Mouse (Mus musculus) lung, embryonic 14.5 days (tissue): ENCODE data around the gene Veph1. TPM values are rescaled to one million over a fixed set of nuclear protein-coding genes. Genes with fewer than 3 reads are reported as not detected.

Experiments used
- ATAC-seq: fragments of 200-750 bp; cut with Nextera tagmentation; 2 replicates; pipeline ENCODE4 v1.8.0; 2017; ENCODE audit warnings: mild to moderate bottlenecking, moderate TSS enrichment, moderate library complexity; ENCODE audit not compliant: insufficient read depth
- DNase-seq: peaks from one replicate; pipeline ENCODE4 v3.0.0-alpha.2; 2015
- H3K27ac ChIP-seq: fragments of 300-500 bp; sonication (generic); 2 replicates; pipeline ENCODE4 v1.5.1; 2014; ENCODE audit warnings: low read depth, mild to moderate bottlenecking, moderate library complexity
- H3K27me3 ChIP-seq: fragments of 300-500 bp; sonication (generic); 2 replicates; pipeline ENCODE4 v1.6.1; 2014; ENCODE audit warnings: low read length, control low read depth; ENCODE audit not compliant: insufficient read depth
- H3K36me3 ChIP-seq: fragments of 300-500 bp; sonication (generic); 2 replicates; pipeline ENCODE4 v1.6.1; 2014; ENCODE audit warnings: control low read depth; ENCODE audit not compliant: insufficient read depth
- H3K4me1 ChIP-seq: fragments of 300-500 bp; sonication (generic); 2 replicates; pipeline ENCODE4 v1.6.1; 2014; ENCODE audit warnings: antibody characterized with exemption, control low read depth; ENCODE audit not compliant: insufficient read depth
- H3K4me2 ChIP-seq: fragments of 300-500 bp; sonication (generic); 2 replicates; pipeline ENCODE4 v1.6.1; 2014; ENCODE audit warnings: mild to moderate bottlenecking
- H3K4me3 ChIP-seq: fragments of 300-500 bp; sonication (generic); 2 replicates; pipeline ENCODE4 v1.5.1; 2014; ENCODE audit warnings: low read depth, low read length
- H3K9ac ChIP-seq: fragments of 300-500 bp; sonication (generic); 2 replicates; pipeline ENCODE4 v1.6.1; 2014
- H3K9me3 ChIP-seq: fragments of 300-500 bp; sonication (generic); 2 replicates; pipeline ENCODE4 v1.6.1; 2016; ENCODE audit warnings: low read depth, low read length, control low read depth
- CTCF ChIP-seq: IDR thresholded peaks from 2 replicates; pipeline ENCODE4 v1.5.1; 2016; ENCODE audit warnings: antibody characterized with exemption, low read depth
- WGBS: fragments of 180-500 bp; shearing (Covaris S2); extraction: QIAGEN DNeasy Blood & Tissue Kit; methylation state at CpG from one replicate; pipeline ENCODE4 v1.1.7; 2014; 5-methylcytosine and 5-hydroxymethylcytosine counted together
- polyA plus RNA-seq: library from polyadenylated mRNA; unstranded; fragments of >200 nt; fragmentation: Nextera tagmentation; extraction: Ambion mirVana; gene quantifications from 2 replicates; pipeline ENCODE4 v1.2.1, GENCODE M21; 2014

The Veph1 gene
- polyA plus RNA-seq, 1 experiment from 2014 or later: 4.2 TPM

DNA sequence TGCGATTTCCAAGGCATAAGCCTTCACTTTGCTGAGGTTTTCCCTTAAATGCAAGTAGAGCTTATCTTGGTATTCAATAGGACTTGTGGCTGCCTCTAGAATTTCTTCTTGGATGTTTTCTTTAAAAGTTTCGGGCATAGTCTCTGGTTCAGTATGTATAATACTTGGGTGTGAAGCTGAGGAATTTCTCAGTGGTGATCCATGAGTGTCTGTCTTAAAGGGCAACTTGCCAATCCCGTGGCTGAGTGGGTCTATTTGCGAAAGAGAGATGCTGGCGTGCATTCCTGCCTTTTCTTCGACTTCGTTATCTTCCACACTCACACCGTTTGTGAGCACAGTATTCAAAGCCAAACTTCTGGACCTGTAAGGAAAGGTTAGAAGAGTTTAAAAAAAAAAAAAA lies 138.7 kb downstream of the Veph1 start:
- no peak for TF ChIP-seq CTCF
- H3K4me1 ChIP-seq: 0 out of 2 replicates have a peak, but pooled peaks cover 7% of the 10 kb centered on the region
- H3K4me3 ChIP-seq: no peak overlapping the region
- no peaks in the 10 kb centered on the region for H3K9me3 ChIP-seq
- H3K27me3 ChIP-seq: no peaks in the 10 kb centered on the region
- DNase-seq (peak; percentile 81), ATAC-seq (peak; percentile 68)
- H3K36me3 ChIP-seq: no peaks in the 10 kb centered on the region
- H3K27ac ChIP-seq: no peak overlapping the region
- WGBS: 33% methylated on average over 8 of the region's 8 CpGs
- no peak overlapping the region for H3K9ac ChIP-seq
- no peak overlapping the region for H3K4me2 ChIP-seq

DNA sequence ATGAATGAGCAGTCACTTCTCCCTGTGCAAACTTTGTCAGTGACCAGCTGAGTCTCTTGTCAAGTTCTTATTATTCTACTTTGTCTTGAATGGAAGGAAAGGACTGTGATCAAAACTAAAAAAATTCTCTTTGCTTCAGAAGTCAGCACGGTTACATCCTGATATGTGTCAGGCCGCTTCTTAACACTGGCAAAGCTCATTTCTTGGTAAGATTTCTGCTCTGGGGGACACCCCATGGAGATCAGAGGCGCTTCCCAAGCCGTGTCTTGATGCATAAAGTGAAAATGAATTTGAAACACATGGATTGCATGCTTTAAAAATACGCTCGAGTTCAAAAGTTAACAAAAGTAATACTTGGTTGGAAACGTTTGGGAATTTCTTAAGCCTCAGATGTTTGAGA lies 159.0 kb downstream of the Veph1 start:
- Histone ChIP-seq H3K4me3 (no peak overlapping the region), H3K27ac (no peak overlapping the region), H3K4me2 (no peak overlapping the region), H3K36me3 (no peaks in the 10 kb centered on the region), H3K27me3 (no peaks in the 10 kb centered on the region), H3K9ac (no peak overlapping the region), H3K9me3 (no peaks in the 10 kb centered on the region), H3K4me1 (no peaks in the 10 kb centered on the region)
- ATAC-seq: no peak
- DNase-seq: no peak
- WGBS: 52% methylated on average over 7 of the region's 7 CpGs
- TF ChIP-seq CTCF: no peak

DNA sequence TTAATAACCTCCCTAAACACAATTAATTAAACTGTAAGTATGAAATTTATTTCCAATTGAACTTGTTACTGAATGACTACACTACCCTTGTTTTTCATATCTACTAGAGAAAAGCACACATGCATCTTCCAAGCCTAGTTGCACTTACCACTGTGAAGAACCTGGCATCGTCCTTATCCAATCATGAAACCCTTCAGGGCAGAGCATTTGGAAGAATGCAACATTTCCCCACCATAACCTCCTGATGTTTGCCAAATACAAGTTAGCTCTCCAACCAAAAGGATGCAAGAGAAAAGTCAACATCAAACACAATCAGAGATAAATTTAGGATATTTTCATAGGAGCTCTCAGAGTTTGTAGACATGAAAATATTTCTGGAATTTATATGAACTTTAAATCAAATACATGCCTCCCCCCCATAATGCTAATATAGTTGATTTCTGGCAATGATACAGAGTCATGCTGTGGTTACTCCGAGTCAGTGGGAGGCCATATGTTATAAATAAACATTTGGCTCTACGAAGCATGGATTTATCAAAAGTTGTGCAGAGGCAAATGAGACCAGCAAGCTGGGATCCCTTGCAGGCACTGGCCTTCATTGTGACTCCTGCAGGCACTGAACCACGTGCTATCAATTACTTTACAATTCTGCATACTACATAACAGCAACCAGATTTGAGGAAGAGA lies 165.2 kb downstream of the Veph1 start:
- Histone ChIP-seq H3K9me3 (no peaks in the 10 kb centered on the region), H3K27ac (0 out of 2 replicates have a peak overlapping the region, but pooled peaks have one; percentile 18), H3K4me1 (peaks cover 3% of the 10 kb centered on the region; the same call in 1 of the 2 replicates), H3K27me3 (no peaks in the 10 kb centered on the region), H3K9ac (no peak overlapping the region), H3K36me3 (no peaks in the 10 kb centered on the region), H3K4me3 (no peak overlapping the region), H3K4me2 (no peak overlapping the region)
- ATAC-seq: peak; percentile 84
- WGBS: 27% methylated on average over 4 of the region's 4 CpGs
- TF ChIP-seq CTCF: no peak
- DNase-seq: peak; percentile 77

DNA sequence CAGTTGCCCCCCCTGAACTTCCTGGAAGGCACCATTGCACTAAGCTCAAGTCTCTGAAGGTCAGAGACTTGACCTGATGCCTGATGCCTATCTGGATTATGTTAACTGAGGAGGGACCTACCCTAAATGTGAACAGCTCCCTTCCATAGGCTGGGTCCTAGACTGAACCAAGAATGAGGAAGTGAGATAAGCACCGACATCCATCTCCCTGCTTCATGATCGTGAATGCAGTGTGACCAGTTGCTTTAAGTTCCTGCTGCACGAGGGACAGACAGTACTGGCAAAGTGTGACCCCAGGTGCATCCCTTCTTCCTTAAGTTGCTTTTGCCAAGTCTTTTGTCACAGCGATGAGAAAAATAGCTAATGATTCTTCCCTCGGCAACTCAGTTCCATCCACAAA lies 166.9 kb downstream of the Veph1 start:
- H3K9ac ChIP-seq: no peak overlapping the region
- no peak overlapping the region for H3K4me2 ChIP-seq
- no peak for TF ChIP-seq CTCF
- H3K27ac ChIP-seq: no peak overlapping the region
- H3K4me1 ChIP-seq: peaks cover 3% of the 10 kb centered on the region; the same call in 1 of the 2 replicates
- DNase-seq: no peak
- H3K27me3 ChIP-seq: no peaks in the 10 kb centered on the region
- no peaks in the 10 kb centered on the region for H3K9me3 ChIP-seq
- H3K4me3 ChIP-seq: no peak overlapping the region
- 44% methylated on average over 5 of the region's 5 CpGs for WGBS
- H3K36me3 ChIP-seq: no peaks in the 10 kb centered on the region
- ATAC-seq: no peak

DNA sequence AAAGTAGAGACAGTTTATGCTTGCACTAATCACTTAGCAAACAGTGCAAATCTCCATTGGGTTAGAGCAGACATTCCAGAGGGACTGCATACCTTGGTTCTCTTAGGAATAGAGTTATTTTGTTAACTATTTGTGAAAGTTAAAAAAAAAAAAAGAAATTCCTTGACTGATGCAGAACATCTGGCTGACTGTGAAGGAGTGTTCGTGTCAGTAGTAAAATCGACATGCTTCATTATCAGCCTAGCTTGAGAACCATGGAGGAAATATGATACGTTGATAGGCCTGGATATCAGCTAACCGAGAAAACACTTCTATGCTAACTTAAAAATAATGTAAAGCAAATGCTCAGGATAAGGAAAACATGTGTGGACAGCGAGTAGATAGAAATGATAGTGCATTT lies 191.1 kb downstream of the Veph1 start:
- H3K9me3 ChIP-seq: no peaks in the 10 kb centered on the region
- no peaks in the 10 kb centered on the region for H3K36me3 ChIP-seq
- ATAC-seq (no peak), DNase-seq (no peak)
- 0 out of 2 replicates have a peak, but pooled peaks cover 4% of the 10 kb centered on the region for H3K4me1 ChIP-seq
- TF ChIP-seq CTCF: no peak
- WGBS: 26% methylated on average over 5 of the region's 5 CpGs
- H3K9ac ChIP-seq: no peak overlapping the region
- no peaks in the 10 kb centered on the region for H3K27me3 ChIP-seq
- no peak overlapping the region for H3K27ac ChIP-seq
- no peak overlapping the region for H3K4me2 ChIP-seq
- no peak overlapping the region for H3K4me3 ChIP-seq

DNA sequence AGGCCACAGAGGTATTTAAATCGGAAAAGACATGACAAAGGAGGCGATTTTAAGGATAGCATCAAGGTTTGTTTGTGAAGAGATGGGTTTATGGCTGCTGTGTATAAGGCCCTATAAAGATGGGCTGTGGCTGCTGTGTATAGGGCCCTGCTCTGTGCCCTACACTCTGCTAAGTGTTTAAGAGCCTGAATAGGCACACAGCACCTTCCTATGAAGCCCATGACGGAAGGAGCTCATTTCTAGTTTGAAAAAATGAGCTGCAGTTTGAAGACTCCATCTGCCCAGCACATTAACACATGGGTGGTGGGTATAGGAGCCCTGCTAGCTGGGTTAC lies 194.1 kb downstream of the Veph1 start:
- 86% methylated on average over 3 of the region's 3 CpGs for WGBS
- Histone ChIP-seq H3K9ac (no peak overlapping the region), H3K4me1 (0 out of 2 replicates have a peak, but pooled peaks cover 4% of the 10 kb centered on the region), H3K4me2 (no peak overlapping the region), H3K27ac (no peak overlapping the region), H3K4me3 (no peak overlapping the region), H3K9me3 (no peaks in the 10 kb centered on the region), H3K36me3 (no peaks in the 10 kb centered on the region), H3K27me3 (no peaks in the 10 kb centered on the region)
- no peak for TF ChIP-seq CTCF
- DNase-seq: no peak
- ATAC-seq: no peak

DNA sequence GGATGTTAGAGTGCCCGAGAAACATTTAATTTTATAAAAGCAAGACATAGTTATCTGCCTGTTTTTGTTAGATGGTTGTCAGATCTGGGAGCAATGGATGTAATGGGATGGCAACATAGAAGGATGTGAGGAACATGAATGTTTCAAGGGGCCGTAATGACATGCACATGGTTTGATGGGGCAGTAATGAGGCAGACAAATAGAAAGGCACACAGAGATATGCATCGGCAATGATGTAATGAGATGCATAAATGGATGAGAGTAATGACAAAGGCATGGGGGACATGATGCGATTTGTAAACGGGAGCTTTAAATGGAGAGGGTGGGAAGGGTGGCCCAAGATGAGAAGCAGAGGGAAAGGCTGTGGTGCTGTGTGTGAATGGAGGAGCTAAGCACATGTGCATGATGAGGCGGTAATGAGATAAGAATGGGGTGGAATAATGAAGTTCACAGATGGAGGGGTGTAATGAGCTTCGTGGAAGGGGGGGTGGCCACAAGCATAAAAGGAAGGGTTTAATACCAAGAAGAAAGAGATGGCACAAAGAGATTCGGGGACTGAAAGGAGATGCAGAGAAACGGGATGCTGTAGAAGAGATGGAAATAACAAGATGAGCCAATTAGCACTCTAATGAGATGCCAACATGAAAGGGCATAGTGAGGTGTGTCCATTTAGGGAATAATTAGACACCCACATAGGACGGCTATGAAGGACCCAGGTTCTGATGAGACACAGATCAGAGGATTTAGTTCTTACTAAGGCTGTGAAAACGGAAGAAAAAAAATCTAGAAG lies 194.6 kb downstream of the Veph1 start:
- H3K9ac ChIP-seq: no peak overlapping the region
- ATAC-seq (no peak), DNase-seq (no peak)
- no peaks in the 10 kb centered on the region for H3K36me3 ChIP-seq
- H3K4me2 ChIP-seq: no peak overlapping the region
- TF ChIP-seq CTCF: no peak
- H3K27ac ChIP-seq: no peak overlapping the region
- H3K4me3 ChIP-seq: no peak overlapping the region
- no peaks in the 10 kb centered on the region for H3K9me3 ChIP-seq
- H3K27me3 ChIP-seq: no peaks in the 10 kb centered on the region
- 87% methylated on average over 11 of the region's 11 CpGs for WGBS
- 0 out of 2 replicates have a peak, but pooled peaks cover 4% of the 10 kb centered on the region for H3K4me1 ChIP-seq
